Mouse (Mus musculus) limb, embryonic 14.5 days (tissue): ENCODE measurements around the gene Sgcb. TPM values are rescaled to one million over a fixed set of nuclear protein-coding genes. Genes with fewer than 3 reads are reported as not detected.

ENCODE experiments used
- ATAC-seq: fragments of 200-750 bp; cut with Nextera tagmentation; 2 replicates; pipeline ENCODE4 v1.8.0; 2017; ENCODE audit warnings: low read depth, moderate number of reproducible peaks, moderate TSS enrichment; ENCODE audit not compliant: low FRiP score
- DNase-seq: peaks from one replicate; pipeline ENCODE4 v3.0.0-alpha.2; 2015; ENCODE audit warnings: low spot score
- H3K27ac ChIP-seq: fragments of 300-500 bp; sonication (generic); replicated peaks from 2 replicates; pipeline ENCODE4 v1.5.1; 2014; ENCODE audit warnings: low read depth, mild to moderate bottlenecking, low read length, moderate library complexity, mixed read lengths
- H3K27me3 ChIP-seq: fragments of 300-500 bp; sonication (generic); 2 replicates; pipeline ENCODE4 v1.6.1; 2014; ENCODE audit warnings: low read length, mixed read lengths; ENCODE audit not compliant: control insufficient read depth, insufficient read depth
- H3K36me3 ChIP-seq: fragments of 300-500 bp; sonication (generic); 2 replicates; pipeline ENCODE4 v1.6.1; 2014; ENCODE audit warnings: mild to moderate bottlenecking, low read length, moderate library complexity, mixed read lengths; ENCODE audit not compliant: control insufficient read depth, insufficient read depth
- H3K4me1 ChIP-seq: fragments of 300-500 bp; sonication (generic); 2 replicates; pipeline ENCODE4 v1.6.1; 2014; ENCODE audit warnings: antibody characterized with exemption, low read length, mixed read lengths; ENCODE audit not compliant: control insufficient read depth, insufficient read depth
- H3K4me2 ChIP-seq: fragments of 300-500 bp; sonication (generic); replicated peaks from 2 replicates; pipeline ENCODE4 v1.6.1; 2014; ENCODE audit warnings: low read depth, mild to moderate bottlenecking, low read length, moderate library complexity; ENCODE audit not compliant: severe bottlenecking
- H3K4me3 ChIP-seq: fragments of 300-500 bp; sonication (generic); replicated peaks from 2 replicates; pipeline ENCODE4 v1.5.1; 2014; ENCODE audit warnings: low read length
- H3K9ac ChIP-seq: fragments of 300-500 bp; sonication (generic); 2 replicates; pipeline ENCODE4 v1.6.1; 2014; ENCODE audit warnings: mild to moderate bottlenecking, low read depth, low read length, moderate library complexity; ENCODE audit not compliant: severe bottlenecking
- H3K9me3 ChIP-seq: fragments of 300-500 bp; sonication (generic); 2 replicates; pipeline ENCODE4 v1.6.1; 2016; ENCODE audit warnings: low read length; ENCODE audit not compliant: control insufficient read depth
- POLR2A ChIP-seq: fragments of 200-500 bp; IDR thresholded peaks from 2 replicates; pipeline ENCODE4 v1.8.0; 2012; ENCODE audit warnings: inconsistent platforms, mild to moderate bottlenecking, moderate library complexity, borderline replicate concordance; ENCODE audit not compliant: insufficient read depth, insufficient read length; ENCODE audit errors: extremely low read depth
- WGBS: fragments of 180-500 bp; shearing (Covaris S2); extraction: QIAGEN DNeasy Blood & Tissue Kit; methylation state at CpG from one replicate; pipeline ENCODE4 v1.1.7; 2014; 5-methylcytosine and 5-hydroxymethylcytosine counted together
- polyA plus RNA-seq, 2 experiments: library from polyadenylated mRNA; depleted of rRNA in 1 of 2; stranded (reverse) in 1 of 2; unstranded in 1 of 2; fragments of >200 nt; fragmentation: Nextera tagmentation in 1 of 2; extraction: Ambion mirVana in 1 of 2; gene quantifications; 2 replicates each; pipeline versions ENCODE4 v1.2.1 to v1.2.3; 2012 to 2014

The Sgcb gene
- polyA plus RNA-seq, 2 experiments, result 38.6 to 49.7 TPM

- no peak for TF ChIP-seq POLR2A
- Histone ChIP-seq H3K9me3 (no peaks in the 10 kb centered on the region), H3K27me3 (no peaks in the 10 kb centered on the region), H3K27ac (no peak overlapping the region), H3K4me1 (peaks cover 4% of the 10 kb centered on the region; the same call in 1 of the 2 replicates), H3K4me3 (no peak overlapping the region), H3K9ac (no peak overlapping the region), H3K36me3 (no peaks in the 10 kb centered on the region), H3K4me2 (no peak overlapping the region)
- DNase-seq (no peak), ATAC-seq (no peak)
- WGBS, result 82% methylated on average over 3 of the region's 3 CpGs
These were observed 28.0 kb upstream of the Sgcb start for GRCm38 (mm10) chr5:73675604-73676003.

- Histone ChIP-seq H3K27ac (no peak overlapping the region), H3K9ac (no peak overlapping the region), H3K36me3 (no peaks in the 10 kb centered on the region), H3K4me1 (peaks cover 4% of the 10 kb centered on the region; the same call in 1 of the 2 replicates), H3K4me3 (no peak overlapping the region), H3K27me3 (no peaks in the 10 kb centered on the region), H3K4me2 (no peak overlapping the region), H3K9me3 (no peaks in the 10 kb centered on the region)
- no peak for DNase-seq
- 50% methylated on average over 26 of the region's 26 CpGs for WGBS
- no peak for ATAC-seq
- no peak for TF ChIP-seq POLR2A
These were observed 21.8 kb upstream of the Sgcb start for GRCm38 (mm10) chr5:73669386-73669785.

- Histone ChIP-seq H3K4me2 (no peak overlapping the region), H3K9me3 (no peaks in the 10 kb centered on the region), H3K36me3 (no peaks in the 10 kb centered on the region), H3K27ac (no peak overlapping the region), H3K9ac (no peak overlapping the region), H3K27me3 (no peaks in the 10 kb centered on the region), H3K4me3 (no peak overlapping the region), H3K4me1 (peaks cover 4% of the 10 kb centered on the region; the same call in 1 of the 2 replicates)
- DNase-seq, result no peak
- no peak for TF ChIP-seq POLR2A
- WGBS, result 82% methylated on average over 2 of the region's 2 CpGs
- ATAC-seq, result no peak
These were observed 20.3 kb upstream of the Sgcb start for GRCm38 (mm10) chr5:73667877-73668276.

- Histone ChIP-seq H3K9ac (no peak overlapping the region), H3K27ac (no peak overlapping the region), H3K4me3 (no peak overlapping the region), H3K4me2 (no peak overlapping the region), H3K9me3 (no peaks in the 10 kb centered on the region), H3K36me3 (no peaks in the 10 kb centered on the region), H3K4me1 (peaks cover 4% of the 10 kb centered on the region; the same call in 1 of the 2 replicates), H3K27me3 (no peaks in the 10 kb centered on the region)
- peak; percentile 68 for DNase-seq
- no peak for ATAC-seq
- no peak for TF ChIP-seq POLR2A
- WGBS, result 40% methylated on average over 2 of the region's 2 CpGs
These were observed 19.1 kb upstream of the Sgcb start for GRCm38 (mm10) chr5:73666695-73667094.

GRCm38 (mm10) chr5:73651855-73652201 is 4.2 kb upstream of the Sgcb start:
- peaks cover 30% of the 10 kb centered on the region for H3K27me3 ChIP-seq
- H3K9ac ChIP-seq, result peak overlapping the region; percentile 57
- no peak for ATAC-seq
- peak overlapping the region; percentile 54 for H3K4me3 ChIP-seq
- H3K4me1 ChIP-seq, result peaks cover 11% of the 10 kb centered on the region
- H3K36me3 ChIP-seq, result no peaks in the 10 kb centered on the region
- 4% methylated on average over 4 of the region's 4 CpGs for WGBS
- peak overlapping the region; percentile 100 for H3K4me2 ChIP-seq
- no peaks in the 10 kb centered on the region for H3K9me3 ChIP-seq
- TF ChIP-seq POLR2A, result no peak
- no peak for DNase-seq
- H3K27ac ChIP-seq, result no peak overlapping the region

GRCm38 (mm10) chr5:73651061-73651854 is 3.7 kb upstream of the Sgcb start, which contains the start of gene Spata18:
TSS of gene Spata18 (plus strand) at chr5:73651379.
- Histone ChIP-seq H3K4me1 (peaks cover 15% of the 10 kb centered on the region), H3K9me3 (no peaks in the 10 kb centered on the region), H3K4me2 (peak within 1 kb of the TSS; percentile 100), H3K27me3 (peaks cover 30% of the 10 kb centered on the region), H3K9ac (peak within 1 kb of the TSS; percentile 57), H3K4me3 (peak within 1 kb of the TSS; percentile 54), H3K27ac (no peak within 1 kb of the TSS), H3K36me3 (no peaks in the 10 kb centered on the region)
- TF ChIP-seq POLR2A, result no peak
- ATAC-seq, result peak; percentile 10; the same call in 1 of the 2 replicates
- WGBS, result 1% methylated on average over 53 of the region's 57 CpGs
- peak; percentile 24 for DNase-seq
